Mouse (Mus musculus): ENCODE results near the gene Gm49358. TPM values are rescaled to one million over a fixed set of nuclear protein-coding genes. Genes with fewer than 3 reads are reported as not detected.
A peak's percentile ranks its signal among the peaks of the same experiment; 100 is the strongest.

Gene Gm49358
- polyA plus RNA-seq, 1 experiment, result not detected

DNA sequence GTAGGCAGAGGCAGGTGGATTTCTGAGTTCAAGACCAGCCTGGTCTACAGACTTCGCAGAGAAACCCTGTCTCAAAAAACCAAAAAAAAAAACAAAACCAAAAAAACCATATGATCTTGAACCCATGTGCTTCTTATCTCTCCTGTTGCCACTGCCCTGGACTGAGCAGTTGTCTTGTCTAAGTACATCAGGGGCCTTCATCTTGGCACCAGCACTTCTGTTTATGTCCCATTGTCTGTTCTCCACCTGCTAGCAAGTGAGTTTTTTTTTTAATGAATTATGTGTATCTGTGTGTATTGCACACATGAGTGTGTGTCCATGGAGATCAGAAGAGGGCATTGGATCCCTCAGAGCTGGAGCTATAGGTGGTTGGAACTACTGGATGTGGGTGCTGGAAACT is 43.6 kb downstream of the Gm49358 start:
- TF ChIP-seq GATA1 (IDR thresholded peaks at IDR 0.05; ENCODE audit: borderline replicate concordance, low read length) (no peak), FLI1 (IDR thresholded peaks at IDR 0.05; ENCODE audit: low read length) (no peak)
- peaks cover 78% of the 10 kb centered on the region for H3K36me3 ChIP-seq (replicated peaks; ENCODE audit: low read length)
- H3K4me3 ChIP-seq (replicated peaks), result no peak overlapping the region

DNA sequence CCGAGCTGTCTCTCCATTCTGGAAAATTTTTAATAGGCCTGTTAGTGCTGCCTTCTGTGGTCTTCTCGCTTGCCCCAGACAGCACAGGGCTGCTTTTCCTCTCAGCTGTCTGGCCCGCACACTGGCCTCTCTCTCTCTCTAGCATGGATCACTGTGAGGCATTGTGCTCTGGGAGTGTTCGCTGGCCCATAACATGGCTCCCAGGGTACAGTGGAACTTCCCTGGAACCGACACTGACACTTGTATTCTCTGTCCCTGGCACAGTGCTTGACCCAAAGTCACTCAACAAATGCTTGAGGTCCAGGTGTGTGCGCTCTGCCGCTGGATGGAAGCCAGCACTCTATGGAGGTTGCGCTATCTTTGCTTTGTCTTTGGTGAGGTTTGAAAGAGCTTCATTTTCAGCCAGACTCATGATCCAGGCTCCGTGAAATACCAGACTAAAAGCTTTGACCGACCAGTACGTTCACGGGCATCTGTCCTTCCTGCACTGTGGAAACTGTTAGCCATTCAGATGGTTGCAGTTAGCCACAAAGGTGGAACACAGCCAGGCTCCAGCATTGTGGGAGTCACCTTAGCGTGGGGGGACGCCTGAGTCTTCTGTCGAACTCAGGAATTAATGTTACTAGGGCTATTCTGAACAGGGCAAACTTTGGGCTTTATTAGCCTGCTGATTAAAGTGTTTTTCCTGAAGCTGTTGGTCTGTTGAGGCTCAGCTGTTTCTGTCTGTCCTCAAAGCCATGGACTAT is 44.4 kb downstream of the Gm49358 start:
- H3K36me3 ChIP-seq (replicated peaks; ENCODE audit: low read length), result peaks cover 86% of the 10 kb centered on the region
- peaks cover 34% of the 10 kb centered on the region for H3K4me1 ChIP-seq
- H3K4me3 ChIP-seq (replicated peaks), result no peak overlapping the region
- TF ChIP-seq FLI1 (IDR thresholded peaks at IDR 0.05; ENCODE audit: low read length) (no peak), GATA1 (IDR thresholded peaks at IDR 0.05; ENCODE audit: borderline replicate concordance, low read length) (no peak)
- no peaks in the 10 kb centered on the region for H3K27me3 ChIP-seq (replicated peaks)
- no peaks in the 10 kb centered on the region for H3K9me3 ChIP-seq

More for the DNA sequence above, 43.6 kb downstream of the Gm49358 start:
- no peaks in the 10 kb centered on the region for H3K9me3 ChIP-seq
- H3K27me3 ChIP-seq (replicated peaks), result no peaks in the 10 kb centered on the region
- H3K4me1 ChIP-seq, result peaks cover 34% of the 10 kb centered on the region

DNA sequence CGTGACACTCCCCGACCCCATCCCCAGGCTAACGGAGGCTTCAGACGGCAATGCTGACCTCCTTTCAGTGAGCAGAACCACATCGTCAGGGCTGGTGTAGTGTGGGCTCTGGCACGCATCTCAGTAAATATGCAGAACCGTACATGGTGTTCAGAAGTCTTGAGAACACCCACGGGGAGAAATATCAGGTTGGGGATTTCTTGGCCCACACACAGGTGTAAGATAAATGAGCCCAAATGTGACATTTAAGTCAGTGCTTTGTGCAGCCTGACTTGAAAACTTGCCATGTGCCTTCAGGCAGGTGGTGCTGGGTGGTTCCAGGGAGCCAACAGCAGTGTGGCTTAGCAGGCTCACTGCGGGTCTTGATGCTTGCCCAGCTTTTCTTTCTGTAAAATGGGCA is 46.2 kb downstream of the Gm49358 start:
- H3K27me3 ChIP-seq (replicated peaks), result no peaks in the 10 kb centered on the region
- no peak overlapping the region for H3K4me3 ChIP-seq (replicated peaks)
- TF ChIP-seq GATA1 (IDR thresholded peaks at IDR 0.05; ENCODE audit: borderline replicate concordance, low read length), result no peak
- TF ChIP-seq FLI1 (IDR thresholded peaks at IDR 0.05; ENCODE audit: low read length), result no peak
- no peaks in the 10 kb centered on the region for H3K9me3 ChIP-seq
- H3K36me3 ChIP-seq (replicated peaks; ENCODE audit: low read length), result peaks cover 91% of the 10 kb centered on the region
- H3K4me1 ChIP-seq, result peaks cover 49% of the 10 kb centered on the region

DNA sequence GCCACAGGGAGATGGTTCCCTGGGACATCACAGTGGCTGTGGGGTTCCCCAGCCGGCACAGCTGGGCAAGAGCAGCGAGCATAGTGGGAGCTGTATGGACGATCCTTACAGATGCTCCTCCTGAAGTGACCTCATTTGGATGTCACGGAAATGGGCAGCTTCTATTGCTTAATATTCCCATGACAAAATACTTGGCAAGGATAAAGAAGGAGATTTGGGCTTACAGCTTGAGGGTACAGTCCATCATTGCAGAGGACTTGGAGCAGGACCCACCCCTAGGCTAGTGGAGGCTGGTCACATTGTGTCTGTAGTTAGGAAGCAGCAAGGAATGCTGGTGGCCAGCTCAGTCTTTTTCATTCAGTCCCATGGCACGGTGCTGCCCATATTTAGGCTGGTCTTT is 46.8 kb downstream of the Gm49358 start:
- Histone ChIP-seq H3K4me1 (peaks cover 55% of the 10 kb centered on the region), H3K36me3 (replicated peaks; ENCODE audit: low read length) (peaks cover 93% of the 10 kb centered on the region), H3K9me3 (no peaks in the 10 kb centered on the region), H3K27me3 (replicated peaks) (no peaks in the 10 kb centered on the region), H3K4me3 (replicated peaks) (no peak overlapping the region)
- no peak for TF ChIP-seq GATA1 (IDR thresholded peaks at IDR 0.05; ENCODE audit: borderline replicate concordance, low read length)
- TF ChIP-seq FLI1 (IDR thresholded peaks at IDR 0.05; ENCODE audit: low read length), result no peak

DNA sequence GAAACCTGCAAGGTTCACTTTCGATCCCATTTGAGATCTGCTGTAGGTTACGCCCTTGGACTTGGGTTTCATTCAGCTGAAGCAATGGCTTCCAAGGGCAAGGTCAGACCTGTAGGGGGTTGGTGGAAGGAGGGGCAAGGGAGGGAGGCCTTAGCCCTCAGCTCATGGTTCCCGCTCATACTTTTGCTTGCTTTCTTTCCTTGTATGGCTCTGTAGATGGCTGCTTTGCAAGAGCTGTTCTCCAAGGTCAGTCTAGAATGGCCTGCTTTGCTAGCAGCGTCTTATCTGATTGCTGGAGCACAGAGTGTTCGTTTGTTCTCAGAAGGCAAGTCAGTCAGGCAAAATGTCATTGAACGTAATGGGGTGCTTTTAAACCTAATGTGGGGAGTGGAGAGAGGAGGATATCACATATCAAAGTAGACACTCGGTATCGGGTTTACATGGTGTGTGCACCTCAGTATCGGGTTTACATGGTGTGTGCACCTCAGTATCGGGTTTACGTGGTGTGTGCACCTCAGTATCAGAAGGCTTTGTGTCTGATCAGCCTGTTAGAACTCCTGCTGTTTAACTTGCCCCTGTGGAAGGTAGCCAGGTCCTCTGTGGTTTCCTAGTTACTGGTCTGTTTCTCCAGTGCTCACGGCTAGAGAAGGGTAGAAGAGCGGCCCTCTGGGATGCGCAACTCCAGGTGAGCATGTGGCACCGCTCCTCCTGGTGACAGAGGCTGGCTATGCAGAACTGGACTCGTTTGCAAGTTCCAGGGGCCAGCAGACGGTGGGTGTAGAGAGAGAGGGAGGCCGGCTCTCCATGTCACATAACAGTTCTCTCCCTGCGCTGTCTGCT is 50.7 kb downstream of the Gm49358 start:
- no peaks in the 10 kb centered on the region for H3K9me3 ChIP-seq

DNA sequence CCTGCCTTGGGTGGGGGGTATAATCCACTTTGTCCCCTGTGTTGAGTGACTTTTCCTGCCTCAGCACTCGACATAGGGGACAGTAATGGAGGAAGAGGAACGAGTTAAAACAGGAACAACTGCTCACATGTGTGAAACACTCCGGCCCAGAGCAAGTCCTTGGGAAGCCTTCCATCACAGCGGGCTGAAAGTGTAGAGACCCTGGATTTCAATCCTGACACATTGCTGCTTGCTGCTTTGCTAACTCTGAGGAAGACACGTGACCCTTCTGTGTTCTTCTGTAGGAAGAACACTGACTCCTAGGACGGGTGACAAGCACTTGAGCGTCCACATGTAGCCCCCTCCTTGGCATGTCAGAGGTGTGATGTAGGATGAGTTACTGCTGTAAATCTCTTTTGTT is 51.4 kb downstream of the Gm49358 start:
- Histone ChIP-seq H3K4me1 (peaks cover 59% of the 10 kb centered on the region), H3K27me3 (replicated peaks) (no peaks in the 10 kb centered on the region), H3K4me3 (replicated peaks) (no peak overlapping the region), H3K9me3 (no peaks in the 10 kb centered on the region), H3K36me3 (replicated peaks; ENCODE audit: low read length) (peaks cover 95% of the 10 kb centered on the region)
- TF ChIP-seq FLI1 (IDR thresholded peaks at IDR 0.05; ENCODE audit: low read length) (no peak), GATA1 (IDR thresholded peaks at IDR 0.05; ENCODE audit: borderline replicate concordance, low read length) (no peak)

More for the DNA sequence above, 50.7 kb downstream of the Gm49358 start:
- no peaks in the 10 kb centered on the region for H3K27me3 ChIP-seq (replicated peaks)
- no peak overlapping the region for H3K4me3 ChIP-seq (replicated peaks)
- TF ChIP-seq FLI1 (IDR thresholded peaks at IDR 0.05; ENCODE audit: low read length) (no peak), GATA1 (IDR thresholded peaks at IDR 0.05; ENCODE audit: borderline replicate concordance, low read length) (0 out of 3 replicates have a peak, but pooled peaks have one; percentile 29)
- peaks cover 95% of the 10 kb centered on the region for H3K36me3 ChIP-seq (replicated peaks; ENCODE audit: low read length)
- peaks cover 57% of the 10 kb centered on the region for H3K4me1 ChIP-seq

DNA sequence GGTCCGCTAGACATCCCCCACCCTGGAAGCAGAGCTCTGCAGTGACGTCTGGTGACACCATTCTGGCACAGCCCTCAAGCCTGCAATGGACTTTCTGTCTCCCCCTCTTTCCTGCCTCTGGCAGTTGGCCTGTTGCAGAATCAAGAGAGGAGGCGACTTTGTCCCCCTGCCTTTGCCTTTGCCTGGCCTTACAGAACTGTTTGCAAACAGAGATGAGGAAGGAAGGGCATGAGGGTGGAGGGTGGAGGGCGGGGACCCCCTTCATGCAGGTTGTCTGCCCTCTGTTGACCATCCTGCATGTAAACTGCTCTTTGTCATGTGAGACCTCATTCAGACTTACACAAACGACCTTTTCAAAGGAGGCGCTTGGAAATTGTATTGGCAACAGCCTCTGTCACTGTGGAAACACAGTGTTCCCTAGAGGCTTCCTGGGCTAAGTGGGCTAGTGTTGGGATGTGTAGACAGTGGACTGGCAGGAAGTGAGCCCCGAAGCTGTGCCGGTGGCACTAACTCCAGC is 55.9 kb downstream of the Gm49358 start:
- Histone ChIP-seq H3K4me3 (replicated peaks) (no peak overlapping the region), H3K36me3 (replicated peaks; ENCODE audit: low read length) (peaks cover 95% of the 10 kb centered on the region)
- TF ChIP-seq GATA1 (IDR thresholded peaks at IDR 0.05; ENCODE audit: borderline replicate concordance, low read length) (no peak), FLI1 (IDR thresholded peaks at IDR 0.05; ENCODE audit: low read length) (no peak)

DNA sequence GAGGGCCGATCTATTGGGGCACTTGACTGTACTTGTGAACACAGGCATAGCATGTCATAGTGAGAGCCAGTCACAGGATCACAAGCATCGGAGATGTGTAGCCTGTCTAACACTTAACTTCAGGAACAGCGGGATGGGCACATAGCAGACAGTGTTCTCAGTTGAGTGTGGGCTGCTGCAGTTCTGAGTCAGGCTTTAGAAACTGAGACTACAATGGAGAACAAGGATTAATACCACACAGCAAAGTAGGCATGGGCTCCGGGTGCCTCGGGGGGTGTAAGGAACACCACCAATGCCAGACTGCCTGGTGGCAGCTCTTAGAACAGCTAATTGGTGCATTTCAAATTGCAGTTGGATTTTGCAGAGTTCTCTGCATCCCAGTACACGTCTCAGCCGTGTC is 57.2 kb downstream of the Gm49358 start:
- Histone ChIP-seq H3K4me1 (peaks cover 25% of the 10 kb centered on the region), H3K9me3 (no peaks in the 10 kb centered on the region), H3K36me3 (replicated peaks; ENCODE audit: low read length) (peaks cover 95% of the 10 kb centered on the region), H3K4me3 (replicated peaks) (no peak overlapping the region), H3K27me3 (replicated peaks) (no peaks in the 10 kb centered on the region)
- TF ChIP-seq FLI1 (IDR thresholded peaks at IDR 0.05; ENCODE audit: low read length) (no peak), GATA1 (IDR thresholded peaks at IDR 0.05; ENCODE audit: borderline replicate concordance, low read length) (no peak)

More for the DNA sequence above, 55.9 kb downstream of the Gm49358 start:
- peaks cover 38% of the 10 kb centered on the region for H3K4me1 ChIP-seq
- H3K27me3 ChIP-seq (replicated peaks), result no peaks in the 10 kb centered on the region
- H3K9me3 ChIP-seq, result no peaks in the 10 kb centered on the region

DNA sequence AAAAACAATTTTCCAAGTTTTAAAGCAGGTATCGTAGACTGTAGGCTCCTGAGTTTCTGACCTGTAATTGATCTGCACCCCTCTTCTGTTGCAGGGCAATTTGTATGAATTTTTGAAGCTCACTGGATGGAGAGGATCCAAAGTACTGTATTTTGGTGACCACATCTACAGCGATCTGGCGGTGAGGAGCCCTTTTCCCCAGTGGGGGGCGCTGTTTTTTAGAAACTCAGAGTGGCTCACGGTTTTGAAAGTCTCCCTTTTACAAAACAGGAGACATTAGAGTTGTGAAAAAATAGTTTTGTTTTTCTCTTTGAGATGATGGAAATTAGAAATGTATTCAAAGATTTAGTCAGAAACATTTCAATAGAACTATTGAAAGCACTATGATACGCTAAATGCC is 60.3 kb downstream of the Gm49358 start:
- H3K36me3 ChIP-seq (replicated peaks; ENCODE audit: low read length), result peaks cover 100% of the 10 kb centered on the region
- peaks cover 11% of the 10 kb centered on the region for H3K9me3 ChIP-seq
- TF ChIP-seq FLI1 (IDR thresholded peaks at IDR 0.05; ENCODE audit: low read length), result no peak
- TF ChIP-seq GATA1 (IDR thresholded peaks at IDR 0.05; ENCODE audit: borderline replicate concordance, low read length), result no peak
- H3K27me3 ChIP-seq (replicated peaks), result no peaks in the 10 kb centered on the region
- H3K4me3 ChIP-seq (replicated peaks), result no peak overlapping the region
- peaks cover 9% of the 10 kb centered on the region for H3K4me1 ChIP-seq

Measured in megakaryocyte, embryonic 14.5 days (primary cell).